Mouse (Mus musculus) kidney, postnatal 0 days (tissue): ENCODE measurements around the gene Exog. TPM values are rescaled to one million over a fixed set of nuclear protein-coding genes. Genes with fewer than 3 reads are reported as not detected.

ENCODE experiments used
- ATAC-seq: fragments of 200-750 bp; cut with Nextera tagmentation; replicated peaks from 2 replicates; pipeline ENCODE4 v1.8.0; 2017; ENCODE audit warnings: low read depth, moderate number of reproducible peaks, moderate TSS enrichment, moderate library complexity; ENCODE audit not compliant: low FRiP score
- DNase-seq: peaks from one replicate; pipeline ENCODE4 v3.0.0-alpha.2; 2016; ENCODE audit warnings: low spot score
- H3K27ac ChIP-seq: fragments of 300-500 bp; sonication (generic); 2 replicates; pipeline ENCODE4 v1.5.1; 2014; ENCODE audit warnings: mild to moderate bottlenecking
- H3K27me3 ChIP-seq: fragments of 300-500 bp; sonication (generic); 2 replicates; pipeline ENCODE4 v1.6.1; 2014; ENCODE audit warnings: low read length, mixed read lengths; ENCODE audit not compliant: insufficient read depth
- H3K36me3 ChIP-seq: fragments of 300-500 bp; sonication (generic); 2 replicates; pipeline ENCODE4 v1.6.1; 2014; ENCODE audit warnings: low read length, mixed read lengths; ENCODE audit not compliant: insufficient read depth
- H3K4me1 ChIP-seq: fragments of 300-500 bp; sonication (generic); replicated peaks from 2 replicates; pipeline ENCODE4 v1.6.1; 2014; ENCODE audit warnings: antibody characterized with exemption, low read length, mixed read lengths; ENCODE audit not compliant: insufficient read depth
- H3K4me2 ChIP-seq: fragments of 300-500 bp; sonication (generic); 2 replicates; pipeline ENCODE4 v1.6.1; 2014; ENCODE audit warnings: mild to moderate bottlenecking, low read length, moderate library complexity, mixed read lengths
- H3K4me3 ChIP-seq: fragments of 300-500 bp; sonication (generic); replicated peaks from 2 replicates; pipeline ENCODE4 v1.5.1; 2014; ENCODE audit warnings: low read depth, low read length
- H3K9ac ChIP-seq: fragments of 300-500 bp; sonication (generic); 2 replicates; pipeline ENCODE4 v1.6.1; 2014; ENCODE audit warnings: low read depth, low read length
- H3K9me3 ChIP-seq: fragments of 300-500 bp; sonication (generic); replicated peaks from 2 replicates; pipeline ENCODE4 v1.6.1; 2016; ENCODE audit warnings: low read length, inconsistent platforms, mixed read lengths
- CTCF ChIP-seq: IDR thresholded peaks from 2 replicates; pipeline ENCODE4 v1.5.1; 2016; ENCODE audit warnings: antibody characterized with exemption, low read depth, mild to moderate bottlenecking, moderate library complexity
- WGBS: fragments of 180-500 bp; shearing (Covaris S2); extraction: QIAGEN DNeasy Blood & Tissue Kit; methylation state at CpG from one replicate; pipeline ENCODE4 v1.1.7; 2014; 5-methylcytosine and 5-hydroxymethylcytosine counted together
- polyA plus RNA-seq: library from polyadenylated mRNA; unstranded; fragments of >200 nt; fragmentation: Nextera tagmentation; extraction: Ambion mirVana; gene quantifications from 2 replicates; pipeline ENCODE4 v1.2.1, GENCODE M21; 2015

The Exog gene
- polyA plus RNA-seq, 1 experiment from 2014 or later = 11.2 TPM

DNA sequence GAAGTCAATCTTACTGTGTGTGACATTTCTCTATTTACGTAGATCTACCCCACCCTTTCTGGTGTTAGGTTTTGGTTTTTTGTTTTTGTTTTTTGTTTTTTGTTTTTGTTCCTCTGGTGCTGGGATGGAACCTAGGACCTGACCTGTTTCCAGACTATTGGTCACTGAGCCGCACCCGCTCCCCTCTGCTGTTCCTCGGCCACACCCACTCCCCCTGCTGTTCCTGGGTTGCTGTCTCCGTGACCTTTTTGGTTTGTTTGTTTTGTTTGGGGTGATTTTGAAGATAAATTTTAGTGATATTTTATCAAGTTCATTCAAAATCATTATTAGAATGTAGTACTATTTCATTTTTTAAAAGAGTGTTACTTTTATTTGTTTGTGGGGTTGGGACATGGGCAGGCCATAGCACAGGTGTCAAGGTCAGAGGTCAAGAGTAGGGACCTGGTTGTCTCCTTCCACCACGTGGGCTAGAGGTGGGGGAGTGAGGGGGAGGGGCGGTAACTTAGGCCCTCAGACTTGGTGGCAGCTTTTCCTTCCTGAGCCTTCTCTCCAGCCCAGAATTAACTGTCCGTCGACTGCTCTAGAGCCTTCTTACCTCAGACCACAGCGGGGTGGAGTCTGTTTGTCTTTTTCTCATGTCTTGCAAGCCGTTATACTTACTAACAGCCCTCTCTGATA, 60.4 kb downstream of the Exog start:
- no peak for TF ChIP-seq CTCF
- DNase-seq (no peak), ATAC-seq (no peak)
- WGBS = 54% methylated on average over 11 of the region's 11 CpGs
- Histone ChIP-seq H3K9ac (no peak overlapping the region), H3K4me2 (no peak overlapping the region), H3K4me3 (no peak overlapping the region), H3K9me3 (0 out of 2 replicates have a peak, but pooled peaks cover 4% of the 10 kb centered on the region), H3K27me3 (no peaks in the 10 kb centered on the region), H3K36me3 (no peaks in the 10 kb centered on the region), H3K27ac (no peak overlapping the region), H3K4me1 (no peaks in the 10 kb centered on the region)

DNA sequence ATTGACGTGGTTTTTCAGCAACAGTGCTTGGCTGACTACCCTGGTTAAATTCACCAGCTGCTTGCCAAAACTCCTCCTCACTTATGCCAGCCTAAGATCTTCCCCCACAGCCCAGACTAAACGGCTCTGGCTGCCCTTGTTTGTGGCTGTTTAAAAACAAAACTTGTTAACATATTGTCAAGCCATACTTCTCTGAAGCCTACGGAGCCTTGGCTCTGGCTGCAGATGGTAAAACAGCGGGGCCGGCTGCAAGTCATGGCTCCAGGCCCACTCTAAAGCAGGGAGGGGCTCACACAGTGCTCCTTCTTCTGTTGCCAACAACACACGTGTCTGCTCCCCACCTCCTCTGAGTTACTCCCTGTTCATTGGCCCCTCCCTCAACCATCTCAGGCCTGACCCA, 66.2 kb downstream of the Exog start:
- H3K4me2 ChIP-seq = no peak overlapping the region
- TF ChIP-seq CTCF = no peak
- H3K9me3 ChIP-seq = 0 out of 2 replicates have a peak, but pooled peaks cover 4% of the 10 kb centered on the region
- DNase-seq (no peak), ATAC-seq (no peak)
- H3K27me3 ChIP-seq = no peaks in the 10 kb centered on the region
- 49% methylated on average over 6 of the region's 6 CpGs for WGBS
- no peak overlapping the region for H3K9ac ChIP-seq
- no peak overlapping the region for H3K4me3 ChIP-seq
- H3K36me3 ChIP-seq = no peaks in the 10 kb centered on the region
- H3K4me1 ChIP-seq = no peaks in the 10 kb centered on the region
- H3K27ac ChIP-seq = no peak overlapping the region

DNA sequence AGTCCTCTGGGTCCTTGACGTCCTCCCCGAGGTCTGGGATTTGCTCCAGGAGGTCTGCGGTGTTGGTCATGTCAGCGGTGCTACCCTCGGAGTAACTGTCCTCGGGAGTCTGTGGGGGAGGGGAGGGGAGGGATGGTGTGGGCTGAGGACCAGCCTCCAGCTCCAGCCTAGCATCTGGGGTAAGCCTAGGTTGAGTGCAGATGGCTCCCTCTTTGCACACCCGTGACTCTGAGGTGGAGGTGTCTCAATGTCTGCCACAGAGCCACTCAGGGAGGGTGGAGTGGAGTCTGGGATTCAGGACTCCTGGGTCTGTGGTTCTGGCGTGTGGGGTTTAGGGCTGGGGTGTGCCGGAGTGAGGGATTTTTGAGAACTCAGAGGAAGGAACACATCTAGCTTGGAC, 68.2 kb downstream of the Exog start:
- TF ChIP-seq CTCF = no peak
- H3K36me3 ChIP-seq = no peaks in the 10 kb centered on the region
- no peak overlapping the region for H3K4me2 ChIP-seq
- no peaks in the 10 kb centered on the region; the same call in 1 of the 2 replicates for H3K27me3 ChIP-seq
- DNase-seq = no peak
- 82% methylated on average over 9 of the region's 9 CpGs for WGBS
- no peak overlapping the region for H3K9ac ChIP-seq
- H3K9me3 ChIP-seq = no peaks in the 10 kb centered on the region
- ATAC-seq = no peak
- H3K4me3 ChIP-seq = no peak overlapping the region
- H3K27ac ChIP-seq = no peak overlapping the region
- H3K4me1 ChIP-seq = no peaks in the 10 kb centered on the region

DNA sequence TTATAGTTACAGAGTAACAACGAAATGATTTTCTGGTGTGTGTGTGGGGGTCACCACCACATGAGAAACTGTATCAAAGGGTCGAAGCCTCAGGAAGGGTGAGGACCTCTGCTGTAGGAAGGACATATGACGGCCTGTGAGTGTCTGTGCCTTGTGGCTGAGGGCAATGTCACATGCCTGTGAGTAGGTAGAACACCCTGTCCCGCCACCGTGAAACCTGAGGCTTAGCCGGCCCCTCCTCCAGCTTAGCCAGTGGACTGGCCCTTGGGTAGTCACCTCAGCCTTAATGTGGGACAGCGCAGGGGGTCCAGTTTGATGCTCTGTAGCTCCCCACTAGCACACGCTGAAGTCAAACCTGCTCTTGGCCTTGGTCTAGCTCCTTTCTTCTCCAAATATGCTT, 69.1 kb downstream of the Exog start:
- Histone ChIP-seq H3K27me3 (no peaks in the 10 kb centered on the region; the same call in 1 of the 2 replicates), H3K4me3 (no peak overlapping the region), H3K4me1 (no peaks in the 10 kb centered on the region), H3K4me2 (no peak overlapping the region), H3K9ac (no peak overlapping the region), H3K36me3 (no peaks in the 10 kb centered on the region), H3K27ac (no peak overlapping the region), H3K9me3 (no peaks in the 10 kb centered on the region)
- ATAC-seq = no peak
- 76% methylated on average over 8 of the region's 8 CpGs for WGBS
- TF ChIP-seq CTCF = no peak
- no peak for DNase-seq

DNA sequence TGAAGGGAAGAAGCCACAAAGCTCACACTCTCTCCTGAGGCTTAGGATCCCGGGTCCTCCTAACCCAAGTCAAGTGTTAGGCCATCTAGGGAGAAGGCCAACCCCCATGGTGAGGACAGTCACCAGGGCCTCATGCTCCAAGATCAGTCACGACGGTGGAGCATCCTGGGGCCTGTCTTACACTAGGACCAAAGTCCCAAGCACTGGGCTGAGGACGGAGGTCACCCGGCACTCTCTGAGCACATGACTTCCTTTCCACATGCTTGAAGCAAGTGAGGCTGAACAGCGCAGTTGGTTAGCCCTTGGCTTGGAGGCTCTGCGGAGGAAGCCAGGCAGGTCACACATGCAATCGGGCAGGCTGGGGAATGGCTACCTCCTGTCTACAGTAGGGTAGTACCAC, 70.2 kb downstream of the Exog start:
- H3K4me2 ChIP-seq = no peak overlapping the region
- DNase-seq = no peak
- H3K27ac ChIP-seq = no peak overlapping the region
- no peaks in the 10 kb centered on the region for H3K9me3 ChIP-seq
- peak; percentile 59; the same call in 1 of the 2 replicates for ATAC-seq
- H3K9ac ChIP-seq = no peak overlapping the region
- 70% methylated on average over 8 of the region's 8 CpGs for WGBS
- H3K4me1 ChIP-seq = 0 out of 2 replicates have a peak, but pooled peaks cover 4% of the 10 kb centered on the region
- no peaks in the 10 kb centered on the region; the same call in 1 of the 2 replicates for H3K27me3 ChIP-seq
- no peaks in the 10 kb centered on the region for H3K36me3 ChIP-seq
- H3K4me3 ChIP-seq = no peak overlapping the region
- no peak for TF ChIP-seq CTCF

Other genes starting within 250 kb of the Exog start
- gene Slc22a13, start 235.8 kb upstream of the Exog start, polyA plus RNA-seq = 45.6 and 53.7 TPM in 2 replicates
- gene Oxsr1, start 122.5 kb upstream of the Exog start, polyA plus RNA-seq = 10.8 and 11.0 TPM in 2 replicates
- gene Acaa1a, start 105.3 kb upstream of the Exog start, polyA plus RNA-seq = 122 and 128 TPM in 2 replicates
- 26.5 and 29.3 TPM in 2 replicates for gene Myd88, start 103.5 kb upstream of the Exog start, polyA plus RNA-seq
- 43.8 and 47.8 TPM in 2 replicates for gene Xylb, start 87.6 kb upstream of the Exog start, polyA plus RNA-seq
- 0.34 and 0.38 TPM in 2 replicates for gene Slc22a14, start 79.4 kb upstream of the Exog start, polyA plus RNA-seq
- 17.6 and 20.2 TPM in 2 replicates for gene Acvr2b, start 42.8 kb upstream of the Exog start, polyA plus RNA-seq
- 0.12 and 0.18 TPM in 2 replicates for gene Scn5a, start 134.1 kb downstream of the Exog start, polyA plus RNA-seq